Mouse (Mus musculus) testis, postnatal 14 days (tissue): ENCODE measurements at regions not wholly inside any gene's neighbourhood (a gene's known extent, or its start where the extent isn't known, plus 50 kb on each side); places are given as distances from the start of the nearest gene placed in this dataset.

Experiments used
- DNase-seq: peaks from one replicate; pipeline ENCODE4 v3.0.0; 2021; ENCODE audit warnings: low spot score

DNA sequence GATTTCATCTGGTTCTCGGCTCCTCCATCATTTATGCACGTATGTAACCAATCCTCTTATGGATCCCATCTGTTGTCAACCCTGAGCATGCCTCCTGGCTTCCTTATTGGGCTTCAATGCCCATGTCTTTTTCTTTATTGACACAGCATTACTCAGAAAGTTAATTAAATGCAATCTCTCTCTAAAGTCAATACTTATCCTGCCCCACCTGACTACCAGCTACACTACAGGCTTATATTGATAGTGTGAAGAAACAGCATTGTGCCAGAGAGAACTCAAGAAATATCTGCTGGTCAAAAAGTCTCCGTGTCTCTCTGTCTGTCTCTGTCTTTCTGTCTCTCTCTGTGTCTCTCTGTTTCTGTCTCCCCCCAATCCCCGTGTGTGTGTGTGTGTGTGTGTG is 194.7 kb upstream of the Rfx3 start:
- no peak for DNase-seq

DNA sequence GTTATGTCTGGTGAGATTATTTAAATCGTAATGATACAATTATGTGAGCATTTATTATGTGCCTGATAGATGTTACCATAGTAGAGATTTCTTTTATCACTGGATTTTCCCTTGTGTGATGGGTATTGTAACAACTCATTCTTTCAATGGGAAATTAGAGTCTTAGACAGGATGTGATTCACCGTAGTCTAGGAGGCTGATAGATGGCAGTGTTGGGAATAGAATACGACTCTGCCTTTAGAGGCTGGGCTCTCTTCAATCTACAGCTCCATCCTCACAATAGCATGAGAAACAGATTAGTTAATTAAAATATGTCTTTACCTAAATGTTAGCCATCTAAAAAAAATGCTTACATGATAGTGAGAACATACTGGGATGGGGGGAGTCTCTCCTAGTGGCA is 192.8 kb upstream of the Rfx3 start:
- DNase-seq, result no peak

DNA sequence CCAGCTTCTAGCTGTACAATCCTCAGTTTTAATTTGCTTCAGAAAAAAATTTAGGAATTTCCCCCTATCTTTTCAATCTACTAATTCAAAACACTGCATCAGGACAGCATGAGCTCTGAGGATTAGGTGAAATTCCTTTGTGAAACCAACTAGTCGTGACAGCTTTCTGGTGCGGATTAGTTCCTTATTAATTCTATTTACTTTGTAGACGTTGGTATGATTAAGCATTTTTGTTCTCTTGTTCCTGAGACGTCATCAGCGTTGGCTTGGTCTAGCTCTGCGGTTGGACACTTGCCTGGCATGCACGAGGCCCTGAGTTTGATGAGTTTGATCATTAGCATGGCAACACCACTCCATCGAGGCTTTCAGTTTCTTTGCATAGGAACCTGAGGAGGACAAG is 188.4 kb upstream of the Rfx3 start:
- no peak for DNase-seq

DNA sequence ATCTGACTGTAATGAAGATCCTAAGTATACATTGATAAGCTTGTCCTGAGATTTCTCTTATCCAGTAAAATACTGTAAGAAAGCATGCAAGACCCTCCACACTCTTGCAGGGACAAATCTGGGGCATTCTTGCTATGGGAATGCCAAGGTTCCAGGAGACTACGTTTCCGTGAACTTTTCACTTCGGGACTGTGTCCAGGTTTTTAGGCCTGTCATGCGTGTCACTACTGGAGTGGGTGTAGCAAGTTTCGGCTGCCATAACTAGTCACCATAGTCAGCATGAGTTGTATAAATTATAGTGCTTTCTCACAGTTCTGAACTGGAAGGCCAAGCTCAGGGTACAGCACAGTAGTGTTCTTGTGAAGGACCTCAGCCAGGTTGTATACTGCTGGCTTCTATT is 185.9 kb upstream of the Rfx3 start:
- no peak for DNase-seq

DNA sequence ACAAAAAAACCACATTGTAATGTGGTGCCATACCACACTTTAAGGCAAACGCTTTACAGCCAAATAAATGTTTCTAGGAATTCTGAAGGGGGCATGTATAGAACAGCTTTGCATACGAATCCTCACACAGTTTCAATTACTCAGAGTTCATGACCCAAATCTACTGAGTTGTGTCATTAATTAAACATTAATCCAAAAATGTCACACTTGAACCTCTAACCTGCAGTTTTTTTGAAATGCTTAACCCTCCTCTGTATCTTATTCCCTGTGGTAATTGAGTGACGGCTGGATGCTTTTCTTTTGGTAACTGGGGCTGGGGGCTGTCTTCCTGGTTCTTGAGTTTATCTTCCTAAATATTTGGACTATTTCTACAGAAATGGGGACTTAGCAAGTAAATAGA is 181.3 kb upstream of the Rfx3 start:
- DNase-seq, result no peak

DNA sequence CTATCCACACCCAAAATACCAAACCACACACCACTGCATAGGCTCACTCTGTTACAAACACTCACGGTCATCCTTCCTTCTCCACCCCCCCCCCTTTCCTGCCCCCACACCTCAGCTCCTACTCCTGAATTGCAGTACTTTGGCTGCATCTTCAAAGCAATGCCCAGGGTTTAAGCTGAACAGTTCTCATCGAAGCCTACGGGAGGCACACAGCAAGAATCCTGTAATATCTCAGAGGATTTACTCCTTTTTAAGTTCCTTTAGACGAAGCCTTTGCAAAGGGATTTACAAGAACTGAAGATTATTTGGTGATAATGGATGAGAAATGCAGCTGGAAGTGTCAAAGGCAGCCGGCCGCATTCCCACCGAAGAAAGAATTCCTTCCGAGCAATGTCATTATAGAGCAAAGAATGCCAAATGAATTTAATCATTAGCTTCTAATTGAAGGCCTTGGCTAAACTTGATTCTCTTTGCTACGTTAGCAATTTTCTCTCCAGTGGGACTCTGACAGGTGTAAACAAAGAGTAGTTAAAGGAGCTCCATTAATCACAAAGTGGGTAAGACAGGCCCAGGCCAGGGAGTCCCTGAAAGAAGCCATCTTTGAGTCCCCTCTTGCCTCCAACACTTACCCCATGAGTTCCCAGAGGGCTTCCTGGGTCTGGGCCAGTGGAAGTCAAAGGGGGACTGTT is 180.6 kb upstream of the Rfx3 start:
- no peak for DNase-seq

DNA sequence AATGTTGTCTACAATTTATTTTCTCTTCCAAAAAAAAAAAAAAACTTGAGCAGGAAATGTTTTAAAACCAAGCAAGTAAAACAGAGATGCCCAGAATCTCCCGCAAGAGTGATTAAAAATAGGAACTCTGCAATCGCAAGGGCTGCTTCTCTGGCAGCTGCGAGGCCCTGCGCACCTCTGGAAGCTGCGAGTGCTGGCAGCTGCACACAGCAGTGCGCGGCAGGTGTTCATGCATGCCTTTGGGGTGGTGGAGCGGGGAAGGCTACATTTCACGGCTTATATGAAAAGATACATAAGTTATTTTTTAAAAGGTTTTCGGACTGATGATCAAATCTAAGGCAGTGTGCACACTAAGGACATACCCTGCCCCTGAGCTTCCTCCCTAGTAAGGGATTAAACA is 179.3 kb upstream of the Rfx3 start:
- no peak for DNase-seq

DNA sequence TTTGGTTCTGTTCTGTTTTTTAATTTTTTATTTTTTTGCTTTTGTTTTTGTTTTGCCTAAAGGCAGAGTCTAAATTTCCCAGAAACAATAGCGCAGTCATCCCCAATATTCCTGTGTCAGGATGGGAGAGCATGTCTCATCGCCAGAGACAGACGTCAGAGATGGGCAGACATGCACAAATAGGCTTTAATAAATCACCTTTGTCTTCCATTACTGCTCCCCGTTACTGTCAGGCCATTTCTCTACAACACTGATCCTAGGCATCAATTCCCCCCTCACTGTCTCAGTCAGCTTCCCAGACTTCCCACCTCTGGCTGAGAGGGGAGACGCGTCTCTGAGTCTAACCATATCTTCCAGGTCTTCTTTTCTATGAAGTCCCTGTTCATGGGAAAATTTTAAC is 177.4 kb upstream of the Rfx3 start:
- no peak for DNase-seq

DNA sequence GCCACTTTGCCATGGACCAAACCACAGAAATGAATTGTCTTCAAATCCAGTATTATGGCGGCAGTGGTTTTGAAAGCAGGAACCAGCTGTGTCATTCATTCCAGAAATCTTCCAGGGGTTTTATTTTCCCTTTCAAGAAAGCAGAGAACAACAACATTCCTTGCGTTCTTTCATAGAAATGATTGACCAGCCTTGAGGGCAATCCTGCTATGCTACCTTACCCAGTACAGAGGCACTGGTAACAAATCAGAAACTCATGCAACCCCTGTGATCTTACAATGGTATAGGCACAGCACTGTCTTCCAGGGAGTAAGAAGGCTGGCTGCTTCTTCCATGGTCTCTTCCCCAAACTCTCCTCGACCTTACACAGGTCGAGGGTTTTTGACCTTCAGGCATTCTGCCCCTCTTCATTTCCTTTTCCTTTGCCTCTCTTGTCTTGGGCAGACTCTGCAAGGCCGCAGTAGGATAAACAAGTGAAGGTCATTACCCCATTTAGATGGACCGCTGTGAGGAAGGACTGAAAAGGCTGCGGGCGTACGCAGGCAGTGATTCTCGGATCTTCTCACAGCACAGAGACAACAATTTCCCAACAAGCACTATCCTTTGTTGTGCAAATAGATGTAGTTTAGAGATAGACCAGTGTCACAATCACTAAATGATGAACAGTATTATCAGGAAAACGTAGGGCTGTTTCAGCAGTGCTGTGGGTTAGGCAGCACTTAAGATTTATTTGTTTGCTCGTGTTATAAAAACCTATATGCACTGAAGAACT is 171.6 kb upstream of the Rfx3 start:
- DNase-seq, result no peak

DNA sequence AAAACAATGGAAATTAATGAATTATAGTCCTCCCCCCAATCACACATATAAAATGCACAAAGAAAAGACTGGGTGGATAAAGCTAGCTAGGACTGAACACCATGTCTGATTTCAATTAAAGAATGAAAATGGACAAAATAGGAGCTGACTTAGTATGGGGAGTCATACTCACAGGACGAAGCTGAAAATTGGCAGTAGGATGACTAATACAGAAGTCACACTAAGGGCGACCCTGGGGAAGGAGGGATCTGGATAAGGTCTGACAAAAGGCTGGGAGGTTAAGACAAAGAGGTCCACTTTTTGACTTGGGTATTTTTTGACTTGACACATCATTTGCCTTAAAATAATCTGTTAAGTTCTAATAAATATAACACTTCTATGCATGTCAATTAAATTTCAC is 170.2 kb upstream of the Rfx3 start:
- DNase-seq, result no peak

DNA sequence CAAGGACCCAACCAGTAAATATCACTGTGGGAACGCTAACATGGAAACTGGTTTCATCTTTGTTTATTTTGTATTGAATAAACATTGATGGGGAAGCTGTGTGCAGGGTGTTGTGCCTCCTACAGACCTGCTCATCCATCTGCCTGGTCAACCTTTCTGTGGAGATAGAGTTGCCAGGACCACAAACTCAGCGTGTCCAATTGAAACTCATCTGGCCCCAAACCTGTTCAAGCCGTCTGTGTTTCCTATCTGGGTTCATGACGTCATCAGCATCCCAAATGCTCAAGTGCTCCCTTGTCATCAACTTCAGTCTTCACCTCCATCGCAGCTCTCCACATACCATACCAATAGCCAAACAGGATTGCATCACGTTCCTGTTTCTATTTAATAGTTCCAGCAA is 167.1 kb upstream of the Rfx3 start:
- DNase-seq, result no peak

DNA sequence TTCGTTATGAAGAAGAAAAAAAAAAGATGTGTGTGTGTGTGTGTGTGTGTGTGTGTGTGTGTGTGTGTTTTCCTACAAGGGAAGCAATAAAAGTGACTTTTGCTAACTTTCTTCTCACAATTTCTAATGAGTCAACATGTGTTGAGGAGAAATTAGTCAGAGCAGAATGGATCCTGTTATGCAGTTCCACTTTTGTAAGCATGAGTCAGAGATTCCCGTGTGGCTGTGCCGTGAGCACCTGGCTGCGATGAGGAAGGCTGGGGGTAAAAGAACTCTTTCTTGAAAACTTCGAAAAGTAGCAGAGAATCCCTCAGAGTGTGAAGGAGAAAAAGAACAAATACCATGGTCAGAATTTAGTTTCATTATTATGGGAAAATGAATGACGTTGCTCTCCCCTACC is 165.9 kb upstream of the Rfx3 start:
- DNase-seq, result no peak

DNA sequence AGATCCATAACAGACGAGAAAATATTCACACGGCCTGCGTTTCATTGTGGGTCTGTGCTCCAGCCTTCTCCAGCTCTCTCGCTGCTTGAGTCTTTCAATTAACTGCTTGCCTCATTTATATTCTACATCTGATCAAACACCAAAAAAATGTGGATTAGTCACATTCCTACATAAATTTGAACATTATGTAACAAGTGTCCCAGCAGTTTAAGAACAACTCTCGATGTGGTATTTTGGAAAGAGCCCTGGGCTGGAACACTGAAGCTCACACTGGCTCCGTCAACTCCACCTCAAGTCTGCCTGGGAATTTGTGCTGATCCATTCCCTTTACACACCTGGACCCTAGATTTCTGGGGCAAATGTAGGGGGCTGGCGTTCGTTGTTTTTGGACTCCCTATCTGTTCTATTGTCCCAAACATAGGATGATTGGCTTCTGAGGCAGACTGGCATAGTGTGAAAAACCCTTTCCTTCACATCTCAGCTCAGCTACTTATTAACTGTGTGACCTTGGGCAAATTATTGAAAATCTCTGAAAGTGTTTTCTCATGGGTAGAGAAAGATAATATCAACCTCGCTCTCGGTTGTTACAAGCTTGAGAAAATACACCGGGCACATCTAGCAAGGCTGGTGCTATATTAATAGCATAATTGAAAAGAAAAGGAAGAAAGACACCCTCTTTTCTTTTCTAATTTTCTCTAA is 161.0 kb upstream of the Rfx3 start:
- DNase-seq, result no peak

DNA sequence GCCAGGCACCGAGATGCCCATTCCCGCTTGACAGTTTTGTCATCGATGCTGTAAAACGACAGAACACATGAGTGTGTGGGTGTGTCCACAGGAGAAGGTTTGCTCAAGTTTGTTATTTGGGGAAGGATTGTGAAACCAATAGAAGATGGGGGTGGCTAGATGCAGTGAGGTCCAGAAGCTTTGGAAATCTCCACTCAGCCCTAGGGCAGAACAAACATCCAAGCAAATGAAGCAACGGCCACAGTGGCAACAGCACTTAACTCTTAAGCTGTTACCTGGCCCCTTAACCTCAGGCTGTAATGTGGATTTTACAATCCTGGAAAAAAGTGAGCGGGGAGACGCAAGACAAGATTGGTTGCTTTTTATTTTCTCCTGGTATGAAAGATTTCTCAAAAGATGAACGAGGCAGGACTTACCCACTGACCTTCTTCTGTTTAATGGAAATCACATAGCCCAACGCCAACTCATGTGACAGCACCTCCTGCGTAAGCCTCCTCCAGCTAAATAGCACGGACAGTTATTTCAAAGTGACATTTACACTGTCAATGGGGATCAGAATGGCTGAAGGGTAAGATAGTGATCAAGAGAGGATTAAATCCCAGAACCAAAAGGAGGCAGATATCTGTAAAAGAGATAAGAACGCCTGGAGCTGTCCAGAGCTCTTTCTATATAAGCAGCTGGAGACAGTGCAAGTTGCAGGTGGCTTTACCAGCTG is 156.6 kb upstream of the Rfx3 start:
- DNase-seq, result no peak

DNA sequence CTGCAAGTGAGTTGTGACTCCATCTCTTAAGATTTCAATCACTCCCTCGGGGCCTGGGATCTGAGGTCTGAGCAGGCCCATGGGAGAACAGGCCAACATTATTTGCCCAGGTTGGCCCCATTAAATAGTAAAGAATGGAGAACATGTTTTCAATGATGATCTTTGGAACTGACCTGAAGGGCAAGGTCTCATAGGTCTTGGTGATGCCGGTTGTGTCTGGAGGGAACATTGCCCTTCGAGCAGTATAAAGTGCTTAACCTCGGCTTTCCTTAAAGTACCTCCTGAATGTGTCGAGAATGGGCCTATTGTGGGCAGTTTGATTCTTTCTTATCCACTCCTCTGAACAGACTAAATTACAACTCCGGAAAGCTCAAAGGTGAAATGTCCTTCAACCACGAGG is 155.7 kb upstream of the Rfx3 start:
- DNase-seq, result no peak

DNA sequence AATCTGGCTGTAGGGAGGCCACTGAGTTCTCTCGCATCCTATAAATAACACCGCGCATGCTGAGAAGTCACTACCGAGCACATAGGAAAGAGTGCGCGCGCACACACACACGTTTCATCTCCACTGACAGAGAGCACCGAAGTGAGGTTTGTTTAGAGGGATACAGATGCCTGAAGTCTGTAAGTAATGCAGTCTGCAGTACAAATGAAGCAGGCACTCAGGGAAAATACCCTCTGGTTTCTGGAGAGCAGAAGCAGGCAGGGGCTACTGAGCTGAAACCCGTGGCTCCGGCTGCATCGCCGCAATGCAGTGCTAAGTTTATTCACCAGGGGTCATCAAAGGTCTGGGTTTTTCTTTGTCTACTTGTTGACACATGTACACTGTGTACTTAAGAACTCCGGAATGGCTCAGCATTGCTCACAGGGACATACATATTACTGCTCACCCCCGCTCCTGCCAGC is 155.0 kb upstream of the Rfx3 start:
- peak; percentile 6 for DNase-seq

DNA sequence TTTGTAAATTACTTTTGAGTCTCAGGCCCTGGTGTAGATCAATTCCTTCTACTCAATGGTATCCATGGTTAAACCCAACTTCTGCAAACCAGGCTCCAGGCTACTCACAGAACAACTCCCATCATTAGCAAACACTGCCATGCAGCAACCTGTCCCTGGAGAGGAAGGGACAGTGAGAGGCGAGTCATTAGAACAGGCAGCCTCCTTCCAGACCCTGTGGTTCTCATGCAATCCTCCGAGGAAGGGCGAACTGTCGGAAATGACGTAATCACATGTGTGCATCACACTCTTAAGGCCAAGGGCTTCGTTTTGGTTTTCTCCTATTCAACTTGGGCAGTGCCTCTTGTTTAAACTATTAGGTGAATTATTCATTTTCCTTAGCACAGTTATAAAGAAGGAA is 152.2 kb upstream of the Rfx3 start:
- DNase-seq, result no peak

DNA sequence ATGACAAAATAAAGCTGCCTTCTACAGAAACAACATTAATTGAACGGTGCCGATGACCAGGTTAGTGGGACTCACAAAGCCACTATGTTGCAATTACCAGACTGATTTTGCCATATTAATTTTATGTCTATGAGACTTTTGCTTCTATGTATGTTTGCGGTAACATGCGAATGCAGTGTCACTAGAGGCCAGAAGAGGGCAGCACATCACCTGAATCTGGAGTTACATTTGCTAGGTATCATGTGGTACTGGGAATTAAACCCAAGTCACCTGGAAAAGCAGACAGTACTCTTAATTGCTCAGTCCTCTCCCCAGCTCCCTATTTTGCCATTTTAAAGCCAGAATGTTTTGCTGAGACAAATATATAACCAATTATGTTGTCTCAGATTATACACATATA is 149.6 kb upstream of the Rfx3 start:
- no peak for DNase-seq

DNA sequence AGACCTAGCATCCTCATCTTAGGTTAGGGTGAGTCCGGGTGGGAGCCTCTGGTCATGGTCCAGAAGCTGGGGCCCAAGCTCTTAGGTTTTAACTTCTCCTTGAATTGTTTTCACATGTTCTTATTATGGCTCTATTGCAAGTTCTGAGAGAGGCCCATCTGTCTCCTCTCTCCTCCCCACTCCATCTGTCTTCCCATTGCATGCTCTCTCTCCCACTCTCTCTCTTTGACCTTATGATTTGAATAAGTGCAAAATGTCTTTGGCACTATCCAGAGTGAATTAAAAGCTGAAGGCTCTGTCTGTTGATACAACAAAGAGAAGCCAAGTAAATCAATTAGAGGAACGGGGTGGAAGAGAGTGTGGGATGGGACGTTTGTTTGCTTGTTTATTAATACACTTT is 146.2 kb upstream of the Rfx3 start:
- DNase-seq, result no peak

DNA sequence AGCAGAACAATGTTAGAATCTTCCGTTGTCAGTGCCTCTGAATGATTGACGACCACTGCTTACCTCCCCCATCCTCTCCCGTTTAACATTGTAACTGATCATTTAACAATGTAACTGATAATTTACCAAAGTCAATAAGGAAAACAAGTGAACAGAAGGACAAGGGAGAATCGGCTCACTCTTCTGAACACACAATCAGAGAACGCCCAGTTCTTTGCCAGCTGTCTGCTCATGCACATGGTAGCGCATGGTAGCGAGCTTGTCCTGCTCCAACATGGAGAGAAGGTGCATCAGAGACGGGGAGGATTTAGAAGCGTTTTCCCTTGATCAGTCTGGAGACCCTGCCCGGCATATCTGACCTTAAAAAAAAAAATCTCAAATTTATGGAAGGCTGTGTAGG is 126.6 kb upstream of the Rfx3 start:
- DNase-seq, result peak; percentile 12

DNA sequence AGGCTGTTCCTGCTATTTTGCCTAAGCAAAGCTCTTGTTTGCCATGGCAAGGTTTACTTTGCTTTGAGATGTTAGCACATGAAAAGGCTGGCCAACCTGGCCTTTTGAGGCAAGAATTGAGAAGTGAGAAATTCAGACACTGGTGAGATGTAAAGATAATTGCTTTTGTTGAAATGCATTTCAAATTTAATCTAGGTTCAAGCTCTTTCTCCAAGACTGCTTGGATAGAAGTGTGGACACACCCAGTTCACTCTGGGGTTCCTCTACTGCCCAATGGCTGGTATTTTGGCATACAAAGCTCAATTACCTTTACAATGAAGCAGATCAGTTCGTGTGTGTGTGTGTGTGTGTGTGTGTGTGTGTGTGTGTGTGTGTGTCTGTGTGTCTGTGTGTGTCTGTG is 123.8 kb upstream of the Rfx3 start:
- DNase-seq, result no peak

DNA sequence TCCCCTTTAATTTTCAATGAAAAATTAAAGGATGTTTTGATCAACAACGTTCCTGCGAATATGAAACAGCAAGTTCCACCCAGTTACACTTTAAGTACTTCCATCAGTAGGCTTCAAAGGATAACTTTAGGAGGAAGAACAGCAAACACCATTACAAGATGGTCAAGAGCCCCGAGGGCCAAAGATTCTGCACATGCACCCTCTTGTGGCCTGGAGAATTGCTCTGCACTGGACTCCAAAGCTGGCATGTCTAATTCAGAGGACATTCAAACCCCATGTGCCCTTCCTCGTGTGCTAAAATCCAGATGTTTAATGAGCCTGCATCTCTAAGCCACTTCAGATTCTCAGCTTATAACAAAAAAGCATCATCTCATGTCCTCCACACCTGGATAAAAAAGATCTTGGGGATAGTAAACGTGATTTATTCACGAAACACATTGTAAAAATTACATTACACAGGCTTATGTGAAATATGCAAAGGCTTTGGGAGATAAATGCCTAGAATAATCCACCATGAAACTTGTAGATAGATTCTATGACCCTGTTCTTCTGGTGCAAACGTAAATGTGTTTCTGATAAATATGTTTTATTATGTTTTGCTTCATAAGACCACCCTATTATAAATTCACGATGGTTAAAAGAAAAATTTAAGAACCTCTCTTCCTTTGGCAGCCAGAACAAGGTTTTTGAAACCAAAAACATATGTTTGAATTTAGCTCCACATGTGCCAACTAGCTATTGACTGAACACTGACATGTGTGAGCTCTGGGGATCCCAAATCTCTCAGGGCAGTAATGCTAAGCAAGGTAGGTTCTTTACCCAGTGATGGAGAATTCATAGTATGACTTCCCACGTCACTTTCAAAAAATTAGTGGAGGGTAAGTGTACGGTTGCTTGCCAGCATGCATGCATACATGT is 100.6 kb upstream of the Rfx3 start:
- no peak for DNase-seq
